Mouse (Mus musculus) embryonic facial prominence, embryonic 13.5 days (tissue): ENCODE results near the gene Tmem177. TPM values are rescaled to one million over a fixed set of nuclear protein-coding genes. Genes with fewer than 3 reads are reported as not detected.

Source experiments
- ATAC-seq: fragments of 200-750 bp; cut with Nextera tagmentation; 2 replicates; pipeline ENCODE4 v1.8.0; 2017; ENCODE audit warnings: low read depth; ENCODE audit not compliant: insufficient number of reproducible peaks, insufficient read depth, low FRiP score, low TSS enrichment
- H3K27ac ChIP-seq: fragments of 300-500 bp; sonication (generic); 2 replicates; pipeline ENCODE4 v1.5.1; 2015; ENCODE audit warnings: moderate library complexity, mild to moderate bottlenecking, inconsistent platforms
- H3K27me3 ChIP-seq: fragments of 300-500 bp; sonication (generic); 2 replicates; pipeline ENCODE4 v1.6.1; 2015; ENCODE audit warnings: mild to moderate bottlenecking, inconsistent platforms
- H3K36me3 ChIP-seq: fragments of 300-500 bp; sonication (generic); 2 replicates; pipeline ENCODE4 v1.6.1; 2015; ENCODE audit warnings: mild to moderate bottlenecking, inconsistent platforms
- H3K4me1 ChIP-seq: fragments of 300-500 bp; sonication (generic); 2 replicates; pipeline ENCODE4 v1.6.1; 2015; ENCODE audit warnings: inconsistent platforms
- H3K4me2 ChIP-seq: fragments of 300-500 bp; sonication (generic); 2 replicates; pipeline ENCODE4 v1.6.1; 2015; ENCODE audit warnings: moderate library complexity, mild to moderate bottlenecking, inconsistent platforms
- H3K4me3 ChIP-seq: fragments of 300-500 bp; sonication (generic); 2 replicates; pipeline ENCODE4 v1.5.1; 2015; ENCODE audit warnings: mild to moderate bottlenecking, inconsistent platforms
- H3K9ac ChIP-seq: fragments of 300-500 bp; sonication (generic); 2 replicates; pipeline ENCODE4 v1.6.1; 2015; ENCODE audit warnings: mild to moderate bottlenecking, inconsistent platforms
- H3K9me3 ChIP-seq: fragments of 300-500 bp; sonication (generic); 2 replicates; pipeline ENCODE4 v1.6.1; 2016; ENCODE audit warnings: inconsistent platforms
- WGBS: fragments of 180-500 bp; shearing (Covaris S2); methylation state at CpG from one replicate; pipeline ENCODE4 v1.1.7; 2015; ENCODE audit warnings: mixed read lengths; 5-methylcytosine and 5-hydroxymethylcytosine counted together
- polyA plus RNA-seq: library from polyadenylated mRNA; unstranded; fragments of >200 nt; fragmentation: Nextera tagmentation; extraction: Ambion mirVana; gene quantifications from 2 replicates; pipeline ENCODE4 v1.2.1, GENCODE M21; 2015

Gene Tmem177
- polyA plus RNA-seq, 1 experiment from 2014 or later = 10.0 TPM

DNA sequence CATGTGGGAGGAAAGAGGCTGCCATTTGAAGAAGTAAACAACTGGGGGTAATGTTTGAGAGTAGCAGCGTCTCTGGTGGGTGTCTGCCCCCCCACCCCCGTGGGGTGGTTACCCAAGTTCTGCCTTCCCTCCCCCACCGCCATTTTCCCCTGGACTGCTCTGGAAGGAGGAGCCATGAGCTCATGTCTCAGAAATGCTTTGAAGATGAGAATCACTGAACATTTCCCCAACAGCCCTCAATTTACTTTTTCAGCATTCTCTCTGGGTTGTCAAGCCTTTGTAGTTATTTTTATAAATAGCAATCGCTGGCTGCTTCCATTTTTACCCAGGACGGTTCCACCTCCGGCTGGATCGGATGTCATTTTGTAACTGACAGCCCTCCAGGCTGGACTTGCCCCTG is 26.7 kb downstream of the Tmem177 start:
- no peak overlapping the region for H3K9ac ChIP-seq
- WGBS = 23% methylated on average over 7 of the region's 7 CpGs
- ATAC-seq = no peak
- H3K4me2 ChIP-seq = no peak overlapping the region
- H3K4me1 ChIP-seq = peaks cover 18% of the 10 kb centered on the region
- no peaks in the 10 kb centered on the region for H3K36me3 ChIP-seq
- peak overlapping the region; percentile 44 for H3K27ac ChIP-seq
- H3K4me3 ChIP-seq = no peak overlapping the region
- no peaks in the 10 kb centered on the region for H3K9me3 ChIP-seq
- no peaks in the 10 kb centered on the region for H3K27me3 ChIP-seq

DNA sequence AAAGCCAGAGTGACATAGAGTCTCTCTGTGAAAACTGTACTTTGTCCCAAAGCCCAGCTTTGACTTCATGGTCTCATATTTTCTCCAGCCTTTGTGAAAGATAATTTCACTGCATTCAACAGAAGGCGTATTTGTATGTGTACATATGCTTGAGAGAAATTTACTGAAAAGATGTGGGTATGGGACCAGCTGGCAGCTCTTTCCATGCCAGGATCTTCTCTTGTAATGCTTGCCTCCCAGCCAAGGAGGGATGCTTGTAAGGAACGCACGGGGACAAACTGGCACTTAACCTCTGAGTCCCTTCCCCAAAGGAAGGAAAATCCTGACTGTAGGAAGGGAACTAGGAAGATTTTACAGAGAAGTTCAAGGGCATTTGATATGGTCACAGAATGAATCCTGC is 28.7 kb downstream of the Tmem177 start:
- H3K9me3 ChIP-seq = no peaks in the 10 kb centered on the region
- H3K27ac ChIP-seq = no peak overlapping the region
- H3K4me1 ChIP-seq = peaks cover 18% of the 10 kb centered on the region
- no peak for ATAC-seq
- no peaks in the 10 kb centered on the region for H3K36me3 ChIP-seq
- 89% methylated on average over 3 of the region's 3 CpGs for WGBS
- H3K9ac ChIP-seq = no peak overlapping the region
- H3K4me3 ChIP-seq = no peak overlapping the region
- no peak overlapping the region for H3K4me2 ChIP-seq
- H3K27me3 ChIP-seq = no peaks in the 10 kb centered on the region

DNA sequence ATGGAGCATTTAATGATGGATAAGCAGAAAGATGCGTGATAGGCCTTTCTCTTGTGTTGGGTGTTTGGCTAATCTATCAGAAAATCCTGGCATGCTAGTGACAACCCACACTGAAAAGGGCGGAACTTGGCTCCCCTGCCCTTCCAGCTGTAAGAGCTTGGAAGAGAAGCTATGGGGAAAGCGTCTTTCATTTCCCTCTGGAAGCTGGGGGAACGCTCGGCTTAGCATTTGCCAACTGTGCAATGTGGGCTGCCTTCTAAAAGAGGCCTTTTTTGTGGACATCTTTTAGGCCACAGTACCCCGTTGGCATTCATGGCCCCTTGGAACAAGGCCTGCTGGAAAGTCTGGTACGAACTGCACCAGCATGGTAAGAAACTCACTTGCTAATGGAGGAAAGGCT is 34.1 kb downstream of the Tmem177 start:
- Histone ChIP-seq H3K27ac (no peak overlapping the region), H3K9me3 (no peaks in the 10 kb centered on the region), H3K4me3 (no peak overlapping the region), H3K27me3 (no peaks in the 10 kb centered on the region), H3K4me1 (peaks cover 6% of the 10 kb centered on the region; the same call in 1 of the 2 replicates), H3K36me3 (no peaks in the 10 kb centered on the region), H3K4me2 (no peak overlapping the region), H3K9ac (no peak overlapping the region)
- 82% methylated on average over 7 of the region's 7 CpGs for WGBS
- no peak for ATAC-seq

DNA sequence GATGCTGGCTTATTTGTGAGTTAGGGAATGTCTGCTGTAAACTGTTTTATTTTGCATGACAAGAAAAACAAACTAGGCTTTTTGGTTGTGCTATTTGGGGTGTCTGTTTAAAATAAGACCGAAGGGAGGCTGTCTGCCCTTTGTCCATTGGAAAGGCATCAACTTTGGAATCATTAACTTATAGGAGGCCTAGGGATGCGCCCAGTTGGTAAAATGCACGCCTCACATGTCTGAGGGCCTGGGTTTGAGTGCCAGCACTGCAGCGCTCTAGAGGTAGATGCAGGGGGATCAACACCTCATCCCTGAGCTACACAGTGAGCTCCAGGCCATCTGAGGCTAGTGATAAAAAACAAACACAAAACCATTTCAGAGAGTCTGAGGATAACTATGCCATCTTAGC is 35.5 kb downstream of the Tmem177 start:
- H3K9me3 ChIP-seq = no peaks in the 10 kb centered on the region
- H3K4me2 ChIP-seq = no peak overlapping the region
- 88% methylated on average over 4 of the region's 4 CpGs for WGBS
- no peaks in the 10 kb centered on the region for H3K36me3 ChIP-seq
- no peak overlapping the region for H3K27ac ChIP-seq
- no peak overlapping the region for H3K9ac ChIP-seq
- no peak overlapping the region for H3K4me3 ChIP-seq
- peaks cover 6% of the 10 kb centered on the region; the same call in 1 of the 2 replicates for H3K4me1 ChIP-seq
- H3K27me3 ChIP-seq = no peaks in the 10 kb centered on the region
- ATAC-seq = no peak

DNA sequence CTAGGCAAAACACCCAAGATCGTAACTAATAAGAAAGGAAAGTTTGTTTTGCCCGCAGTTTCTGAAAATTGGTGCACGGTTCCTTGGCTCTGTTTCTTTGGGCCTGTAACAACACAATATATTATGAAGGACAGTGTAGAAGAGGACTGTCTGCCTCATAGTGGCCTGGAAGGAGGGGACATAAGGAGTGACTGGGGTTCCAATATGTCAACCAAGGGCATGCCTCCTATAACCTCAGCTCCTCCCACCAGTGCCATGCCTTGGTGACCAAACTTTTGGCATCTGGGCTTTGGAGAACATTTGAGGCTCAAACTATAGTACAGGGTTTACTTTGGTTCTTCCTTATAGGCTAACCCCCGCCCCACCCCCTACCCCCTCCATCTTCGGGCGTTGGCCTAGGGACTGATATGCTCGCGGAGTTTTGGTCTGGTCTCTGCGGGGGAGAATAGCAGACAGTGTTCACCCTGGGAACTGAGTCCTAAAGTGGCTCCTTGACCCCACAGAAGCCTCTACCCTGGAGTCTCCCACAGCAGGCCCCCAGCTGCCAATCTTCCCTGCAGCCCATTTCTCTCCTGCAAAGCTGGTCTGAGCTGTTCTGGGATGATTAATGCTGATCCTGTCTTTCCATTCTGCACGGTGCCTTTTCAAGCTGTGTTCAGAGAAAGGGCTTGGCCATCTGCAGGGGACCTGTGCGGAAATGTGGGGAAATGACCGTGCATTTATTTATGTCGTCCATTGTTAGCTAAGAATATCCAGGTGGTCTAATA is 44.4 kb downstream of the Tmem177 start:
- ATAC-seq = no peak
- no peaks in the 10 kb centered on the region for H3K36me3 ChIP-seq
- peaks cover 7% of the 10 kb centered on the region; the same call in 1 of the 2 replicates for H3K4me1 ChIP-seq
- H3K4me2 ChIP-seq = no peak overlapping the region
- peak overlapping the region; percentile 48; the same call in 1 of the 2 replicates for H3K27ac ChIP-seq
- no peak overlapping the region for H3K4me3 ChIP-seq
- WGBS = 72% methylated on average over 13 of the region's 13 CpGs
- H3K9me3 ChIP-seq = no peaks in the 10 kb centered on the region
- H3K9ac ChIP-seq = no peak overlapping the region
- no peaks in the 10 kb centered on the region for H3K27me3 ChIP-seq

DNA sequence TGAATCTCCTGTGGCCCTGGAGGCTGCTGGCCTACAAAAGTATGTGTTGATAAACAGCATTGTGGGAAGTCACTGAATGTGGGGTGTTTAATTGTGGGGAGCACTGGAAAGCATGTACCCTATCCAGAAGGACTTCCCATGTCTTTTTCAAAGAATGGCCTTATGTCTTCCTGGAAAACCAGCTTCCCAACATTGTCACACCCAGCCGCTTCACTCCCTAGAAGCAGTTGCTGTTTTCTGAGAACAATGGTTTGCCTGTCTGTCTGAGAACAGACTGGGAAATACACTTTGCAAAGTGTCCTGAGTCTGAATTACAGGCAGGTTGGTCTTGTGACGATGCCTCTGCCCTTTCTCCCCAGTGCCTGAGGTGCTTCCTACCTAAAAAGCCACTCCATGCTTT is 45.7 kb downstream of the Tmem177 start:
- no peak overlapping the region for H3K9ac ChIP-seq
- 21% methylated on average over 2 of the region's 2 CpGs for WGBS
- H3K9me3 ChIP-seq = no peaks in the 10 kb centered on the region
- no peaks in the 10 kb centered on the region for H3K27me3 ChIP-seq
- no peak overlapping the region for H3K4me3 ChIP-seq
- no peak overlapping the region for H3K27ac ChIP-seq
- no peaks in the 10 kb centered on the region for H3K36me3 ChIP-seq
- ATAC-seq = no peak
- peaks cover 9% of the 10 kb centered on the region; the same call in 1 of the 2 replicates for H3K4me1 ChIP-seq
- no peak overlapping the region for H3K4me2 ChIP-seq

DNA sequence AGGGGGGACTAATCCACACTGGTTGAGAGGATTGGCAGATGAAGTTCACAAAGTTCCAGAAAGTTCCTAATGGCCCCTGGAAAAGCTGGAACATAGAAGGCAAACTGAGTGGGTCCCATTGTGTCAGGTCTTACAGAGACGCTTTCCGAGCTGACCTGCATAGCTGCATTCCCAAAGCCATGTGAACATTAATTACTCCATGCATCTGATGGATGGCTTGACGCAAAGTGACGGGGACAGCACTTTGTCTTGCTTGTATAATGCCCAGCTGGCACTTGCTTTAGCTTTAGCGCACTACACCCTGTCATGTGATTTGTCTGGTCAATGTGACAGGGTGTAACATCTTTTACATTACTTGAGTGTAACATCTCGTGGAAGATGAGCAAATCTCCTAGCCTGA is 47.7 kb downstream of the Tmem177 start:
- Histone ChIP-seq H3K4me2 (no peak overlapping the region), H3K27me3 (no peaks in the 10 kb centered on the region), H3K27ac (no peak overlapping the region), H3K4me3 (no peak overlapping the region), H3K36me3 (no peaks in the 10 kb centered on the region), H3K9me3 (no peaks in the 10 kb centered on the region), H3K4me1 (peaks cover 9% of the 10 kb centered on the region; the same call in 1 of the 2 replicates), H3K9ac (no peak overlapping the region)
- WGBS = 80% methylated on average over 6 of the region's 6 CpGs
- no peak for ATAC-seq

DNA sequence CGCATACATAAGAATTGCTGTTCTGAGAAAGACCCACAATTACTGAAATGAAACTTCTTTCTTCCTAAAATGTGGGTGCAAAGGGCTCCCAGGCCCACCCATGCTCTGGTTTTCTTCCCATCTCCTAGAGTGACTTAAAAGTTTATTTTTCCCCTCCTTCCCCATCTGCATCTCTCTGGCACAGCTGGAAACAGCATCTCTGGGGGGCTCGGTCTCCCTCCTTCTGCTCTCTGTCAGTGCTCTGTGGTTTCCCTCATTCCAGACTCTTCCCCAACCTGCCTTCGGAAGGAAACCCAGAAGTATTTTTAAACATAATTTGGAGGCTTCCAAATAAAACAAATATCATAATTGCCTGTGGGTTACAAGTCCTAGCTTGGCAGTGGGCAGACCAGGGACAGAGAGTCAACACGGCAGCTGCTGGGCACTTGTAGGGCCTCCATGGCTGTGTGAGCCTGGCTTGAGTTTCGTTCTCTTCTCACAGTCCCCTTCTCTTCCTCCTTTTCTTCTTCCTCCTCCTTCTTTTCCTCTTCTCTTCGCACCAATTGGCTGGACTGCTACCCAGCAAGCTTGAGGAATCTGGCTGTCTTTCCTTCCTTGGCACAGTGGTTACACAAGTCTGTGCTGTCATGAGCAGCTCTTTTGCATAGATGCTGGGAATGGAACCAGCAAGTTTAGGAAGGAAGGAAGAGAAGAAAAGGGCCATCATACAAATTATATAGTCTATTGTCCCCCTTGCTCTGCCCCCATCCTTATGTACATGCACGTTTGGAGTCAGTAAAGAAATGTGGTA is 49.3 kb downstream of the Tmem177 start:
- peaks cover 9% of the 10 kb centered on the region; the same call in 1 of the 2 replicates for H3K4me1 ChIP-seq
- no peak for ATAC-seq
- H3K9me3 ChIP-seq = no peaks in the 10 kb centered on the region
- H3K4me2 ChIP-seq = no peak overlapping the region
- no peak overlapping the region for H3K4me3 ChIP-seq
- no peaks in the 10 kb centered on the region for H3K27me3 ChIP-seq
- 58% methylated on average over 7 of the region's 7 CpGs for WGBS
- H3K9ac ChIP-seq = no peak overlapping the region
- no peaks in the 10 kb centered on the region for H3K36me3 ChIP-seq
- H3K27ac ChIP-seq = no peak overlapping the region; the same call in 1 of the 2 replicates

DNA sequence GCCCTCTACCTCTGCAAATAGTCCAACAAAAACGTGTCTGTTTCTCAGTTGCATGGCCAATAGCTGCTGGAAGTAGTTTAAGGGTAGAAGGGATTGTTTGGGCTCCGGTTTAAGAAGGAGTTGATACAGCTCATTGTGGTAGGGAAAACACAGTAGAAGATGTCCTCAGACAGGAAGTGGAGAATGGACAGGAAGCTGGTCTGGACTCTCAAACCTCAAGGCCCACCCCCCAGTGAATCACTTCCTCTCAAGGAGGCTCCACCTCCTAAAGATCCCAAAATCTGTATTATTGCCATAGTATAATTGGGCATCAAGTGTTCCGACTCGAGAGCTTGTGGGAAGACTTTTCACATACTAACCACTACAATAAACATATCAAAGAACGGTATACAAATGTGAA is 53.4 kb downstream of the Tmem177 start:
- 83% methylated on average over 5 of the region's 5 CpGs for WGBS
- 0 out of 2 replicates have a peak, but pooled peaks cover 3% of the 10 kb centered on the region for H3K9me3 ChIP-seq
- H3K4me2 ChIP-seq = no peak overlapping the region
- no peaks in the 10 kb centered on the region for H3K36me3 ChIP-seq
- peaks cover 9% of the 10 kb centered on the region; the same call in 1 of the 2 replicates for H3K4me1 ChIP-seq
- ATAC-seq = no peak
- H3K27me3 ChIP-seq = no peaks in the 10 kb centered on the region
- H3K9ac ChIP-seq = no peak overlapping the region
- H3K27ac ChIP-seq = no peak overlapping the region
- no peak overlapping the region for H3K4me3 ChIP-seq

Other genes starting within 250 kb of the Tmem177 start
- 4.7 and 6.3 TPM in 2 replicates for gene Ptpn4, start 75.6 kb downstream of the Tmem177 start, polyA plus RNA-seq
- gene Cfap221, start 84.0 kb upstream of the Tmem177 start, polyA plus RNA-seq = not detected in 2 replicates
- gene Sctr, start 93.7 kb upstream of the Tmem177 start, polyA plus RNA-seq = 0.17 TPM in 1 of 2 replicates, not detected in the other
- 5.5 and 10.0 TPM in 2 replicates for gene Tmem37, start 160.9 kb upstream of the Tmem177 start, polyA plus RNA-seq
- gene Dbi, start 207.9 kb upstream of the Tmem177 start, polyA plus RNA-seq = 607 and 644 TPM in 2 replicates
- gene 3110009E18Rik, start 208.0 kb upstream of the Tmem177 start, polyA plus RNA-seq = 22.9 and 26.6 TPM in 2 replicates